Mouse (Mus musculus) thymus, adult 2 months (tissue): ENCODE data around the gene Phf21a.

ENCODE experiments used
- CTCF ChIP-seq: fragments of 200-500 bp; IDR thresholded peaks from 2 replicates; pipeline ENCODE4 v1.5.1; 2012; ENCODE audit warnings: mild to moderate bottlenecking, control low read depth, low read length, moderate library complexity, borderline replicate concordance; ENCODE audit not compliant: control insufficient read depth, poor library complexity, insufficient read depth; ENCODE audit errors: extremely low read depth
- POLR2A ChIP-seq: fragments of 200-500 bp; IDR thresholded peaks from 2 replicates; pipeline ENCODE4 v1.6.1; 2012; ENCODE audit warnings: mild to moderate bottlenecking, low read length, control low read depth, moderate library complexity; ENCODE audit not compliant: control insufficient read depth, poor library complexity, insufficient read depth; ENCODE audit errors: extremely low read depth

GRCm38 (mm10) chr2:92325676-92326075 lies 232.8 kb downstream of the Phf21a start:
- no peak for TF ChIP-seq CTCF
- TF ChIP-seq POLR2A: no peak
